Mouse (Mus musculus): ENCODE measurements around the gene Gpr65.
"Not testable (repeated sequence)": the region's sequence is repeated elsewhere in the genome, so short reads cannot be mapped to it uniquely, and the experiment has no call there.

Gene Gpr65

GRCm38 (mm10) chr12:98268441-98269369 is at the start of gene Gpr65:
Gene Gpr65, plus strand, starts transcription at chr12:98268635.
- peak; percentile 77 for DNase-seq (ENCODE audit: low read depth, low spot score)

- no peak for DNase-seq (ENCODE audit: low read depth, low spot score)
These were observed 45.1 kb upstream of the Gpr65 start for GRCm38 (mm10) chr12:98223286-98223685.

- DNase-seq (ENCODE audit: low read depth, low spot score), result no peak
These were observed 41.4 kb upstream of the Gpr65 start for GRCm38 (mm10) chr12:98227037-98227436.

GRCm38 (mm10) chr12:98238478-98238877 is 30.0 kb upstream of the Gpr65 start:
- DNase-seq (ENCODE audit: low read depth, low spot score), result not testable (repeated sequence)

GRCm38 (mm10) chr12:98244161-98244560 is 24.3 kb upstream of the Gpr65 start:
- no peak for DNase-seq (ENCODE audit: low read depth, low spot score)

- peak; percentile 20 for DNase-seq (ENCODE audit: low read depth, low spot score)
These were observed 23.6 kb upstream of the Gpr65 start for GRCm38 (mm10) chr12:98244865-98245264.

GRCm38 (mm10) chr12:98246835-98247234 is 21.6 kb upstream of the Gpr65 start:
- DNase-seq (ENCODE audit: low read depth, low spot score), result peak; percentile 76

- DNase-seq (ENCODE audit: low read depth, low spot score), result peak; percentile 29
These were observed 18.8 kb upstream of the Gpr65 start for GRCm38 (mm10) chr12:98249671-98250070.

GRCm38 (mm10) chr12:98250327-98250726 is 18.1 kb upstream of the Gpr65 start:
- DNase-seq (ENCODE audit: low read depth, low spot score), result no peak

- DNase-seq (ENCODE audit: low read depth, low spot score), result no peak
These were observed 16.0 kb upstream of the Gpr65 start for GRCm38 (mm10) chr12:98252417-98252816.

- no peak for DNase-seq (ENCODE audit: low read depth, low spot score)
These were observed 13.0 kb upstream of the Gpr65 start for GRCm38 (mm10) chr12:98255373-98255995.

GRCm38 (mm10) chr12:98258371-98258844 is 10.0 kb upstream of the Gpr65 start:
- DNase-seq (ENCODE audit: low read depth, low spot score), result no peak

- DNase-seq (ENCODE audit: low read depth, low spot score), result peak; percentile 90
These were observed 9.5 kb upstream of the Gpr65 start, which contains the start of gene Galc for GRCm38 (mm10) chr12:98258845-98259517. Gene Galc, minus strand, starts transcription at chr12:98259459.

- DNase-seq (ENCODE audit: low read depth, low spot score), result no peak
These were observed 8.9 kb upstream of the Gpr65 start for GRCm38 (mm10) chr12:98259518-98259852.

- DNase-seq (ENCODE audit: low read depth, low spot score), result no peak
These were observed 2.7 kb upstream of the Gpr65 start for GRCm38 (mm10) chr12:98265697-98266096.

GRCm38 (mm10) chr12:98269791-98270745 is 1.6 kb downstream of the Gpr65 start:
- DNase-seq (ENCODE audit: low read depth, low spot score), result peak; percentile 80

- peak; percentile 45 for DNase-seq (ENCODE audit: low read depth, low spot score)
These were observed 2.6 kb downstream of the Gpr65 start for GRCm38 (mm10) chr12:98270810-98271566.

- DNase-seq (ENCODE audit: low read depth, low spot score), result no peak
These were observed 4.0 kb downstream of the Gpr65 start for GRCm38 (mm10) chr12:98272433-98272832.

- peak; percentile 82 for DNase-seq (ENCODE audit: low read depth, low spot score)
These were observed 12.1 kb downstream of the Gpr65 start for GRCm38 (mm10) chr12:98280530-98280929.

- DNase-seq (ENCODE audit: low read depth, low spot score), result no peak
These were observed 12.6 kb downstream of the Gpr65 start for GRCm38 (mm10) chr12:98280996-98281395.
